Mouse (Mus musculus): ENCODE data around the gene Ankrd63. TPM values are rescaled to one million over a fixed set of nuclear protein-coding genes. Genes with fewer than 3 reads are reported as not detected.

Ankrd63 gene
- total RNA-seq, 2 experiments from 2014 or later, result 0.19 TPM; not detected in 1

DNA sequence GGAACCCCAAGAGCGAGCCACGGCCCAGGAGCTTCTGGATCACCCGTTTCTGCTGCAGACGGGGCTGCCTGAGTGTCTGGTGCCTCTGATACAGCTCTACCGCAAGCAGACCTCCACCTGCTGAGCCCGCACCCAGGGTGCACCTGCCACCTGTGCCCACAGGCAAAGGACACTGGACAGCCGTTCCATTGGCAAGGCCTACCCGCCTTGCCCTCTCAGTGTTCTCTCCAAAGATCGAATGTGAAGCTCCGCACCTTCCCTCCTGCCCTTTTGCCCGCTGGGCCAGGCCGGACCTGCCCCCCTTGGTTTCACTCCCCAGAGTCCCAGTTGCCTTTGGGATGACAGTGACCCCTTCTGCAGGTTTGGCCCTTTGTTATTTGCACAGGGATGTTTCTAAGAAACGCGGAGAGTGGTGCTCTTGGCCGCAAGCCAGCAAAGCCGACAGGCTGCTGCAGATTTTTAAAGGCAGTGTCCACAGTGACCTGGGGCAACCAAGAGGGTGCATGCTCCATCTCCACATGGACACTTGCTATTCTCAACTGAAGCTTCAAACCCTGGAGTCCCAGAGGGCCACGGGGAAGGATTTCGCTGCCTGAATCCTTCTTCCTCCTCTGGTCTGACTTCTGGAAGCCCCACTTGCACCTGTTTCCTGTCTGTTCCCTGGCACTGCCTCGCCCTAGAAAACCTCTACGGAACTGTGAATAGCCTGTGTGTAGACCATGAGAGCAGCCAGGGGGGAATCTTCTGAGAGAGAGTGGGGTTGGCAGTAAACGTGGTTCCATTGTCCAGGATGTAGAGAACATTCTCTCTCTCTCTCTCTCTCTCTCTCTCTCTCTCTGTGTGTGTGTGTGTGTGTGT is 7.1 kb downstream of the Ankrd63 start:
- no peak for ATAC-seq (replicated peaks; ENCODE audit: low FRiP score, poor library complexity, severe bottlenecking)

DNA sequence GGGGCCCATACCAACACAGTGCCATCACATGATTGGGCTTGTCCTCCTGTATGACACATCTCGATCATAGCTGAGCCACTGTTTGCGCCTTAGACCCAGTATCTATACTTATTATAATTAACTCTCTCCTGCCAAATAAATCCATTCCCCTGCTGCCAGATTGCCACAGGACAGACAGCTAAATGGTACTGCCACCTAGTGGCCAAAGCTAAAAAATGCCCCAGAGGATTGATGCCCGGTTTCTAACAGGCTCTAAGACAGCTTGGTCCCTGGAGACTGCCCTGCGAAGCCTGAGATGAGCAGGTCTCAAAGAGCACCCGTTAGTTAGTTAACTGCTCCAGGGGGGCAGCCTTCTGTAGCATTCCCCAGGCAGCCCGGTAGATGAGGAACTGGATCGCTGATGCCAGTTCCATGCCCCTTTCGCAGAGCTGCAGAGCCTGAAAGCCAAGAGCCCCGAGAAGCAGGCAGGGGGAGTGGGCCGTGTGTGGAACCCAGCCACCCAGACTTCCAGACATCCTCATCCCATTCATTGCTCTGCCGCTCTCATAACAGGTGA is 8.0 kb downstream of the Ankrd63 start:
- ATAC-seq (replicated peaks; ENCODE audit: low FRiP score, poor library complexity, severe bottlenecking), result peak; percentile 56; the same call in 1 of the 2 replicates

DNA sequence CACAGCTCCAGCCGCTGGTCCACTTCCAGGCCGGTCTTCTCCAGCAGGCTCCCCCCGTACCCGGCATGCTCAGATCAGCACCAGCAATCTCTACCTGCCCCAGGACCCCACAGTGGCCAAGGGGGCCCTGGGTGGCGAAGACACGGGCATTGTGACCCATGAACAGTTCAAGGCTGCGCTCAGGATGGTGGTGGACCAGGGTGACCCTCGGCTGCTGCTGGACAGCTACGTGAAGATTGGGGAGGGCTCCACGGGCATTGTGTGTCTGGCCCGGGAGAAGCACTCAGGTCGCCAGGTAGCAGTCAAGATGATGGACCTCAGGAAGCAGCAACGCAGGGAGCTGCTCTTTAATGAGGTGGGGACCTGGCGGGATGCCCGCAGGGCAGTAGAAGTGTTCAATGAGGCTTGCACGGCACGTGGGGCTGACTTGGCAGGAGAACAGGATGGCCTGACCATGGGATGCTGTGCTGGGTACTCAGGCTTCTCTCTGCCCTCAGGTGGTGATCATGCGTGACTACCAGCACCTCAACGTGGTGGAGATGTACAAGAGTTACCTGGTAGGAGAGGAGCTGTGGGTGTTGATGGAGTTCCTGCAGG is 10.3 kb downstream of the Ankrd63 start:
- ATAC-seq (replicated peaks; ENCODE audit: low FRiP score, poor library complexity, severe bottlenecking), result no peak

DNA sequence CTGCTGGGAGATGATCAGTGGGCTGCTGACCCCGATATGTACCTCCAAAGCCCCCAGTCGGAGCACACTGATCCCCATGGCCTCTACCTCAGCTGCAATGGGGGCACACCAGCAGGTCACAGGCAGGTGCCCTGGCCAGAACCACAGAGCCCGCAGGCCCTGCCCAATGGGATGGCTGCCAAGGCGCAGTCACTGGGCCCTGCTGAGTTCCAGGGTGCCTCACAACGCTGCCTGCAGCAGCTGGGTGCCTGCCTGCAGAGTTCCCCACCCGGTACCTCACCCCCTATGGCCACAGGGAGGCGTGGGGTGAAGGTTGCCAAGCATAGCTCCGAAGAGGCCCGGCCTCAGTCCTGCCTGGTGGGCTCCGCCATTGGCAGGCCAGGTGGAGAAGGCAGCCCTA is 13.9 kb downstream of the Ankrd63 start:
- no peak for ATAC-seq (replicated peaks; ENCODE audit: low FRiP score, poor library complexity, severe bottlenecking)

DNA sequence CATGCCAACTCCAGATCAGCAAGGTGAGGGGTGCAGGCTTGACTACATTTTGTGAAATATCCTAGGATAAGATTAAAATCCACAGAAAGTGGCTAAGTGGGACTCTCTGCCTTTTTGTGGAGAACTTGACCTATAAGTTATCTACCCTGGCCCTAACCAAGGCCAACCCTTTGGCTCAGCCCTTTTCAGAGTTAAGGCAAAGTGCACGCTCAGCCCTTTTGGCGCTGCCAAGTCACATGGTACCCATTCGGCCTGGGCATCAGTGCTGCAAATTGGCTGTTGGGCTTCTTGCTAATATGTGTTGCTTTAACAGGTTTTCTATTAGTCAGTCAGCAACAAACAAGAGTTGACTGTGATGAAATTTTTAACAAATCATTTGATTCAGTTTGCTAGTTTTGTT is 16.0 kb downstream of the Ankrd63 start:
- ATAC-seq (replicated peaks; ENCODE audit: low FRiP score, poor library complexity, severe bottlenecking), result no peak

DNA sequence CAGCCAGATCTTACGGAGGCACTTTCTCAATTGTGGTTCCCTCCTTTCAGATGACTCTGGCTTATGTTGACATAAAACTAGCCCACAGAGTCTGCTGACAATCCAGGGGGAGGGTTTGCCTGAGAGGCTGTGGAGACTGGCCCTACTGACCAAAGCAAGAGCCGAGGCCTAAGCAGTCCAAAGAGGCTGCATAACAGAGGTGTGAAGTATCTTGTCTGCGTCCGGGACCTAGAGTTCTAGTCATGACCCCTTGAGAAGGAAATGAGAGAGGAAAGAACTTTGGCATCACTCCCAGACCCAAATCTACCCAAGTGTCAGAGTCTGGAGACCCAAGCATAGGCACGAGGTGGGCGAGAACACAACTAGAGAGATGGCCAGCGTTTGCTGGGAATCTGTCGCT is 17.1 kb downstream of the Ankrd63 start:
- ATAC-seq (replicated peaks; ENCODE audit: low FRiP score, poor library complexity, severe bottlenecking), result no peak

DNA sequence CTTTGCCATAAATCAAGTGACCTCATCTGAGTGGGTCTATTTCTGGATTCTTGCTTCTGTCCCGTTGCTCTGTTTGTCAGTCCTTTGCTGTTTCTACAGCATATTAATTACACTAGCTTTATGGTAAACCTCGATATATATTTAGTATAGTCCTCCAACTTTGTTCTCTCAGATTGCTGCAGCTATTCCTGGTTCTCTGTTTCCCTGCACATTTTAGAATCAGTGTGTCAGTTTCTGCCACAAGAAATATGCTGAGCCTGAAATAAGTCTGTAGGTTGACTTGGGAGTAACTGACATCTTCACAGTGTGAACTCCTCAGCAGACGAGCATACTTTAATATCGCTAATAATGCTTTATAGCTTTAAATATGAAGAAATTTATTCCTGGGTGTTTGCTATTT is 18.7 kb downstream of the Ankrd63 start:
- ATAC-seq (replicated peaks; ENCODE audit: low FRiP score, poor library complexity, severe bottlenecking), result no peak

DNA sequence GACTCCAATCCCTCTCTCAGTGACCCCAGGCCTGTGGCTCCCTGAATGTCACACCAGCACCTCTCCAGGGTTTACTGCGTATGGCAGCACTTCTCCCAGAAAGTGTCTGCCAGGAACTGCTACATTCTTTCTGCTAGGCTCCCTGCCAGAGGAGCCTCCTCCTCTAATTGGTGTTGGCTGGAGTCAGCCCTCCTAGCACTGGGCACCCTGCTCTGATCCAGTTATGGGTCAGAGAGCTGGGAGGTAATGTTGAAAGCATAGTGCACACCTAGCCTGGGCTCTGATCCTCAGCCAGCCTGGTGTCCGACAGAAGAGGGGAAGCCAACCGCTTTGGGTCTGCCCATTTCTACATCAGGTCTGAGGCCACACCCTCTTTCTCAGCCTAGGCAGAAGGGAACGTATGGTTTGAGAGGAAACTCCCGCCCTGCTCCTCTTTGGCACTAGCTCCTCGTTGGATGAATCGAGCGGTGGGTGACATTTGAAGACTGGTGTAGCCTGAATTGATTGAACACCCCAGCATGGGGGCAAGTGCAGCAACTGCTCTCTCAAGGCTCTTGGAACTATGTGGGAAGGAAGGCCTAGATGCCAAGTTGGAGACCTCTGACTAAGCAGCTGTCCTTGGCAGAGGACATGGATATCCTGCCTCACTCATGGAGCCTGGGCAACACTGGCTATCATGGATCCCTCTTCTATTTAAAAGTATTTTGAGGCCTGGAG is 21.1 kb downstream of the Ankrd63 start:
- ATAC-seq (replicated peaks; ENCODE audit: low FRiP score, poor library complexity, severe bottlenecking), result no peak

DNA sequence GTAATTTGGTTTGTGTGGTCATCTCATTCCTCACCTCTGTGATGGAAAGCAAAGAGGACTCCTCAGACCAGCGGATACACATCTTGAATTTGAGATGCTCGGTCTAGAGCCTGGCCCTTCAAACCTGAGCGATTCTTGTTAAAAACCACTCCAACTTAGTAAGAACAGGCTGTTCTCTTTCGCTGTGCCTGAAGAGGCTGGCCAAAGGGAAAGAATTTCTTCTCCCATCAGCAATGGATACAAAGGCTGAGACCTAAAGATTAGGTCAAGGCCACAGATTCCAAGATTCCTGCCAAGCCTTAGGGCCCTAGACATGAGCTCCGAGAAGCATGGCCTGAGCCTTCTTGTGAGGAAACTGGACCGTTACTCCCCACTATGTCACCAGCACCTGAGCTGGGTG is 22.8 kb downstream of the Ankrd63 start:
- no peak for ATAC-seq (replicated peaks; ENCODE audit: low FRiP score, poor library complexity, severe bottlenecking)

DNA sequence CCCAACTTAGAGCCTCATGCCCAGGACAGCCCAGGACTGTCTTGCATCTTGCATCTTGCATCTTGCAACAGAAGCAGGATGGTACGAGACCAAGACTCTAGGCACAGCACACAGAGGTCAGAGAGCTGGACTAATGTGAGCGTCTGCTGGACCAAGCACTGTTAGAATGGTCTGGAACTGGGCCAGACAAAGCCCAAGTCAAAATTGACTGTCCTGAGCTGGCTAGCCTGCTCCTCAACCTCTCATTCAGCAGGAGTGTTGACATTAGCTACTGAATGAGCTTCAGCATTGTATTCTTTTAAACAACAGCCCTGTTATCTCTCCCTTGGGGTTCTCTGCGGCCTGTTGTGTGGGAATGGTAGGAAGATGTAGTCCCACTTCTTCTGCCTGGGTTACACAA is 24.2 kb downstream of the Ankrd63 start:
- no peak for ATAC-seq (replicated peaks; ENCODE audit: low FRiP score, poor library complexity, severe bottlenecking)

DNA sequence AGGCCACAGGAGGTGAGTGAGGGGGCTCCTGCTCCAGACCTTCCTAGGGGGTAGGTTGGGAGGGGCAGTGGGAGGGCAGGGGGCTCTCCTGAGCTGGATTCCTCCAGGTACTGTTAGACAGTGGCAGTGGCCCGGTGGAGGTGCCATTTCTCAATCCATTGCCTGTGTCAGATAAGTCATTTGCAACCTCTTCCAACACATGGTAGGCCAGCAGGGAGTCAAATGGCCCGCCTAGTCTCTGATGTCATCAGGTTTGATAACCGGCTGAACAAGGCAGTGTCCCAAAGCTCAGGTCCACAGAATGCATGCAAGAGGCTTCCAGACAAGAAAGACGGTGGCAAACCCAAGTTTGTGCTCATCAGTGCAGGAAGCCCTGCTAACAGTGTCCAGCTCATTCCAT is 25.9 kb downstream of the Ankrd63 start:
- no peak for ATAC-seq (replicated peaks; ENCODE audit: low FRiP score, poor library complexity, severe bottlenecking)

DNA sequence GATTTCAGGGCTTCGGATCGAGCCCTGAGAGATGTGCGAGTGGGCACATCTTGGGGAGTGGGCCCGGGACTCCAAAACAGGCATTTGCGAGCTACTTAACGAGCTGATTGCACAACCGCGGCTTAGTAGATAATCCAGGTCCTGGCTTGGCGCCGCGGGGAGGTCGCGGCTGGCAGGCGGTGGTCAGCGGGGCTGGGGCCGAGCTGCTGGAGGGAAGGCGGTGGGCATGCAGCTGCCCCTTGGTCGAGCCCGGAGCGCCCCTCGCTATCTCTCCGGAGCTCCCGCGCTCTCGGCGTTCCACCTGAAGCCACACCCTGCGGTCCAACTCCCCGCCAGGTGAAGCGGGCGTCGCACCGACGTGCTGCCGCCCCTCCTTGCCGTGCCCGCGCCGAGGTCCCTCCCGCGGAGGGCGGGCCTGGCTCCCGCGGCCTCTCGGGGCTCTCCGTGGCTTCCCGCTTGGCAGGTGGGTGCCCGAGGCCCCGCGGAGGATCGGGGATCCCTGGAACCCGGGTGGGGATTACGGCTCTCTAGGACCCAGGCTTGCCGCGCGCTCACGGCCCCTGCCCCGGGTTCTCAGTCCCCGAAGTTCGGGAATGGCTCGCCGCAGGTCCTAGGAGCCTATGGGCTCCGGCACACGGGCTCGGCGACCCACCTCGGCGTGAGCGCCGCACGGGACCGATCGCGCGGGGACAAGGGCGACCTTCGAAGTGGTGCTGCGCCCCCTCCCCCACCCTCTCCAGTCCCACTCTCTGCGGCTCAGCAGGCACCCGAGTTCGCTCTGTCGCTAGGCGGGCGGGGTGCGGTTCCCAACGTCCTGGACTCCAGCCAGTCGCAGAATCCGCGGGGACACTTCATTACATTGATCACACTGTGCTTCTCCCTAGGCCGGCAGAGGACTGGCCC is 26.7 kb downstream of the Ankrd63 start:
- ATAC-seq (replicated peaks; ENCODE audit: low FRiP score, poor library complexity, severe bottlenecking), result no peak

DNA sequence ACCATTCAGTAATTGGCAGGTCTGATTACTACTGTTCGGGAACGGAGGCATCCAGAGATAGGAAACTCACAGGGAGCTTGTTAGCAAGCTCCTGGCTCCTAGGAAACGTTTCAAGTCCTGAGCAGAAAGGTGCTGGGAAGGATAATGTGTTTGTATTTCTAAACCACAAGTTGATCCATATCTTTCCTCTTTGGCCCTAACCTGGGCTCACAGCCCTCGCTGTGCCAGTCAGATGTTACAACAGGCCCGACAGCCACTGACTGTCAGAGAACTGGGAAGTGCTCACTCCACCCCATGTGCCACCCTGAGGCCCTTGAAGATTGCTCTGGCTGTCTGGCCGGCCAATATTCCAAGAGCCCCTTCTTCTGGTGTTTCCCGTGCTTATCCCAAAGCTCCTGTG is 29.3 kb downstream of the Ankrd63 start:
- no peak for ATAC-seq (replicated peaks; ENCODE audit: low FRiP score, poor library complexity, severe bottlenecking)

DNA sequence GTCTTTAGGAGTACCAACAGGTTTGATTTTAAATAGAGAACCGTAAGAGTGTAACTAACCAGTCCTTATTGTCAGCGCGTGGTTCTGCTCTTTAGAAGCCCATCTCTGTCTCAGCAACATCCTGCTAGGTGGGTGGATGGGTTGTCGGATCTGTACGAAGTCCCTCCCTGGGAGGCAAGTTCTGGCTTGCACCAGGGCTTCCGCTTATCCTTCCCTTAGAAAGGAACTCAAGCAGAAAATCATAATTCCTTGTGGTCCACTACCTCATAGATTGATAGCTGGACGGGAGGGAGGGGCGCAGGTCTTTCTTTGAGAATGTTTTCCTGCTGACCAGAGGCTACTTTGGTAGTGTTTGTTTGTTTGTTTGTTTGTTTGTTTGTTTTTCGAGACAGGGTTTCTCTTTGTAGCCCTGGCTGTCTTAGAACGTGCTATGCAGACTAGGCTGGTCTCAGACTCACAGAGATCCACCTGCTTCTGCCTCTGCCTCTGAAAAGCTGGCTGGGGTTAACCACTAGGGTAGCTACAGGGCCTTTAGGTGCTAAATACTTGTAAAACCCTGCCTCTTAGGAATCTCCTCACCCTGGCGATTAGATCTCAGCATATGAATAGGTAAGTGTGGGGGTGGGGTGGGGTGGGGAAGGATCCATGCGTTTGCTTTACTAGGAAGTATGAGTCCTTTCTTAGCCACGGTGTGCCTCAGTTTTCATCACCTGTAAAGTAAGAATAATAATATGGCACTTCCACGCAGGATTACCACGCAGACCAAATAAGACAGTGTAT is 29.9 kb downstream of the Ankrd63 start:
- ATAC-seq (replicated peaks; ENCODE audit: low FRiP score, poor library complexity, severe bottlenecking), result no peak

DNA sequence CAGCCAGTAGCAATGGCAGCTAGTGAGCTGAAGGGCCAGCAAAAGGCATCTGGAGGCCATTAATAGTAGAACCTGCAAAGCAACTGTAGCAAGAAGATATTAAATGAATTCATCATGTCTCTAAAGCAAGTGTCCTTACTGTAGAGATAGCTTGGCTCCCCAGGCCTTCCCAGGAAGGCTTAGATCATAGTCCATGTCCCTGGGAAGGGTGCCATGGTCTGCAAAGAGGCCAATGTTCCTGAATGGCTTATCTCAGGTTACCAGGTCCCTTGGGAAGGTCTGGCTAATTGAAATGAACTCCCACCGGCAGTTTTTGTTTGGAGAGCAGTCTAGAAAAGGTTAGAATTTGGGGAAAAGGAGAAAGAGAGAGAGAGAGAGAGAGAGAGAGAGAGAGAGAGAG is 32.0 kb downstream of the Ankrd63 start:
- no peak for ATAC-seq (replicated peaks; ENCODE audit: low FRiP score, poor library complexity, severe bottlenecking)

DNA sequence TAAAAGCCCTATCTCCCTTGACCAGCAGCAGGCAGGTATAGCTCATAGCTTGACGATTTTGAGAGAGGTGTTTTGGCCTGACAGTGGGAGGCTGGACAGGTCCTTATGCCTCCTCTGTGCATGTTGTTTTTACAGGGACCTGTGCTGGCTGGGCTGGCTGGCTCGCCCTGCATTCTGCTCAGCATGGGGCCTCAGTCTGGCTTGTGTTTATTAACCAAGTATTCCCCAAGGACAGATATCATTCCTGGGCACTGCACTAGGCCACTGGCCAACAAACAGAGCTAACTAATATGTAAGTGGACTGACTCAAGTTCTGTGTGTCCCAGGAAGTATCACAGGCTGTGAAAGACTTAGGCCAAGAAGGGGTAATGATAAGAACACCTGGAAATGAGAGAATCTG is 34.0 kb downstream of the Ankrd63 start:
- no peak for ATAC-seq (replicated peaks; ENCODE audit: low FRiP score, poor library complexity, severe bottlenecking)

DNA sequence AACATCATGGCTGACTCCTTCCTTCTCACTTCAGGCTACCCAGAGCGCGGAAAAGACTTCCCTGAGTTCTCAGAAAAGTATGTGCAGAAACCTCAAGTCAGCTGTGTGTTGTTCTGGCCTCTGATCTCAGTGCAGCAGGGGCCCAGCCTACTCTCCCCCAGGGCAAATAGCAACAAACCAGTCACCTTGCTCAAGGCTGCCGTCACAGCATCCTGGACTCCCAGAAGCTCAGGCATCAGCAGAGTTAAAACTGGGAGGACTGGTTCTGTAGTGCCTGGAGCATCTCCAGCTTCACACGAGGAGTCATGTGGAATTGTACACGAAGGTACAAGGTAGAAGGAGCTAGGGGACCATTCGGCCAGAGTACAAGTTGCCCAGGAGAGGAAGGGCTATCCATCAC is 34.5 kb downstream of the Ankrd63 start:
- no peak for ATAC-seq (replicated peaks; ENCODE audit: low FRiP score, poor library complexity, severe bottlenecking)

DNA sequence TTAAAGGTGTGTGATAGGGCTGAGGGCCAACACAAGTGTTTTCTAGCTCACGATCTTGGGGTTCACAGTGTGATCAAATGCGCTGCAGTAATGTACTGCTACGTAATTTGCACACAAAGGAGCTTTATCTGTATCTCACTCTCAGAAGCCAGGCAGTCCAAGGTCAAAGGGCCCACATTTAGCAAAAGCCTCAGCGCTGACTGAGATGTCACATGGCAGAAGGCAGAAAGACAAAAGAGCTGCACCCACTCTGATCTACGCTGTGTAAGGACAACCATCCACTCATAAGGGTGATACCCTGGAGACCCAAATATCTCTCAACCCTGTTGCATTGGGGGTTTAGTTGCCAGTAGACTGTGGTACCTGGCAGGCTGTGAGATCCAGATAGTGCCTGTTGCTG is 36.6 kb downstream of the Ankrd63 start:
- ATAC-seq (replicated peaks; ENCODE audit: low FRiP score, poor library complexity, severe bottlenecking), result no peak

DNA sequence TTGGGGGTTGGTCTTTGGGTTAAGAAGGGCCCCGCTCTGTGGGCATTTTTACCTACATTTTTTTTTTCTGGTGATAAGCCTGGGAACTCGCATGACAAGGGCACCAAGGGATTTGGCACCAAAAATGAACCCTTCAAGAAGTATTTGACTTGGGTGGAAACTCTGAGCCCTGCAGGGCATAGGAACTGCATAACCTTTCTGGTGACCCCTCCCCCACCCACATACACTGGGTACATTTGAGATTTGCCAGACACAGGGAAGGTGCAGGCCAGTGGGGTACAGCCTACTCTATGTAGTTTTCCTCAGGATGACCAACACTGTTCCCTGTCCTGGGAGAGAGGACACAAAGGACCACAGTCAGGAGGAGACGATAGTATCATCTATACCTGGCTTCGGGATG is 38.1 kb downstream of the Ankrd63 start:
- ATAC-seq (replicated peaks; ENCODE audit: low FRiP score, poor library complexity, severe bottlenecking), result no peak

Data from erythroblast, adult 5-6 weeks (primary cell).